13 mouse cellular contexts compared by ENCODE assay signal in genomic region chr9:102192724-102193685, GRCm38 (mm10).
DNase-seq lines count a peak whose midpoint lies in the region; ATAC-seq and TF ChIP-seq lines count a peak whose summit lies in the region.
"Had no signal": no experiment of that assay in that cellular context is flagged by ENCODE, and none has a peak within 500 bp of the region (broad histone marks: within the 10 kb centered on the region; RNA-seq: fewer than 3 reads in every experiment).

No protein-coding gene starts in this region.

- no peak overlapping the region for H3K9ac ChIP-seq in embryonic facial prominence, embryonic 14.5 days (ENCODE audit: low read depth, low read length)
- H3K9ac ChIP-seq in hindbrain, embryonic 15.5 days = no peak overlapping the region
- H3K9ac ChIP-seq in midbrain, postnatal 0 days (replicated peaks; ENCODE audit: low read length, poor library complexity, severe bottlenecking) = 0 out of 2 replicates have a peak overlapping the region, but pooled peaks have one; percentile 14
- H3K9ac ChIP-seq: liver, embryonic 13.5 days had no signal

- no peak overlapping the region for H3K4me3 ChIP-seq in embryonic facial prominence, embryonic 14.5 days (ENCODE audit: low read depth, low read length)
- H3K4me3 ChIP-seq in hindbrain, embryonic 15.5 days = no peak overlapping the region
- H3K4me3 ChIP-seq in midbrain, postnatal 0 days (ENCODE audit: low read depth, low read length) = no peak overlapping the region
- H3K4me3 ChIP-seq: liver, embryonic 13.5 days; megakaryocyte, embryonic 14.5 days had no signal

- WGBS in embryonic facial prominence, embryonic 14.5 days = 56% methylated on average over 13 of the region's 13 CpGs
- WGBS in hindbrain, embryonic 15.5 days = 25% methylated on average over 13 of the region's 13 CpGs
- 22% methylated on average over 13 of the region's 13 CpGs for WGBS in midbrain, postnatal 0 days

- H3K9me3 ChIP-seq in embryonic facial prominence, embryonic 14.5 days (ENCODE audit: control insufficient read depth, low read length) = no peaks in the 10 kb centered on the region
- no peaks in the 10 kb centered on the region for H3K9me3 ChIP-seq in hindbrain, embryonic 15.5 days
- no peaks in the 10 kb centered on the region for H3K9me3 ChIP-seq in midbrain, postnatal 0 days (ENCODE audit: low read length)
- H3K9me3 ChIP-seq: liver, embryonic 13.5 days had no signal

- H3K4me2 ChIP-seq in embryonic facial prominence, embryonic 14.5 days (ENCODE audit: low read depth, low read length) = no peak overlapping the region
- no peak overlapping the region for H3K4me2 ChIP-seq in hindbrain, embryonic 15.5 days
- no peak overlapping the region for H3K4me2 ChIP-seq in midbrain, postnatal 0 days (ENCODE audit: low read depth, low read length, poor library complexity, severe bottlenecking)
- H3K4me2 ChIP-seq: liver, embryonic 13.5 days had no signal

- no peak overlapping the region for H3K27ac ChIP-seq in embryonic facial prominence, embryonic 14.5 days (replicated peaks; ENCODE audit: low read depth, low read length)
- H3K27ac ChIP-seq in hindbrain, embryonic 15.5 days (replicated peaks) = peak overlapping the region; percentile 31
- 0 out of 2 replicates have a peak overlapping the region, but pooled peaks have one; percentile 32 for H3K27ac ChIP-seq in midbrain, postnatal 0 days (ENCODE audit: low read depth, low read length)
- H3K27ac ChIP-seq: liver, embryonic 13.5 days had no signal

- H3K36me3 ChIP-seq in embryonic facial prominence, embryonic 14.5 days (ENCODE audit: control insufficient read depth, insufficient read depth, low read length) = no peaks in the 10 kb centered on the region
- no peaks in the 10 kb centered on the region for H3K36me3 ChIP-seq in hindbrain, embryonic 15.5 days
- peaks cover 4% of the 10 kb centered on the region; the same call in 1 of the 2 replicates for H3K36me3 ChIP-seq in midbrain, postnatal 0 days (ENCODE audit: insufficient read depth, low read length)
- H3K36me3 ChIP-seq: liver, embryonic 13.5 days had no signal

- no peaks in the 10 kb centered on the region for H3K27me3 ChIP-seq in embryonic facial prominence, embryonic 14.5 days (replicated peaks; ENCODE audit: control insufficient read depth, insufficient read depth, low read length)
- H3K27me3 ChIP-seq in hindbrain, embryonic 15.5 days = 0 out of 2 replicates have a peak, but pooled peaks cover 5% of the 10 kb centered on the region
- no peaks in the 10 kb centered on the region for H3K27me3 ChIP-seq in midbrain, postnatal 0 days (ENCODE audit: insufficient read depth, low read length)
- H3K27me3 ChIP-seq: liver, embryonic 13.5 days; megakaryocyte, embryonic 14.5 days had no signal

- no peak for TF ChIP-seq CTCF in midbrain, postnatal 0 days (IDR thresholded peaks at IDR 0.05)

- peaks cover 8% of the 10 kb centered on the region for H3K4me1 ChIP-seq in embryonic facial prominence, embryonic 14.5 days (ENCODE audit: control insufficient read depth, insufficient read depth, low read length)
- H3K4me1 ChIP-seq in hindbrain, embryonic 15.5 days (replicated peaks) = peaks cover 38% of the 10 kb centered on the region
- peaks cover 6% of the 10 kb centered on the region; the same call in 1 of the 2 replicates for H3K4me1 ChIP-seq in midbrain, postnatal 0 days (ENCODE audit: insufficient read depth, low read length)
- H3K4me1 ChIP-seq: liver, embryonic 13.5 days; megakaryocyte, embryonic 14.5 days had no signal

- peak; percentile 10; the same call in 1 of the 2 replicates for ATAC-seq in embryonic facial prominence, embryonic 14.5 days (ENCODE audit: low read depth)
- peak; percentile 71; the same call in 1 of the 2 replicates for ATAC-seq in hindbrain, embryonic 15.5 days (ENCODE audit: low FRiP score, low read depth)
- peak; percentile 52; the same call in 1 of the 2 replicates for ATAC-seq in midbrain, postnatal 0 days (ENCODE audit: low FRiP score)

- peak; percentile 54 for DNase-seq in embryo, embryonic 10.5 days (ENCODE audit: low spot score)
- DNase-seq in embryo, embryonic 10 days (ENCODE audit: low spot score) = no peak
- DNase-seq in embryonic facial prominence, embryonic 14.5 days (ENCODE audit: low spot score) = peak; percentile 35
- peak; percentile 60 for DNase-seq in midbrain, postnatal 0 days (ENCODE audit: low spot score)
- no peak for DNase-seq in spleen, adult 12 weeks (ENCODE audit: low spot score)
- no peak for DNase-seq in kidney, adult 11 months
- no peak for DNase-seq in adrenal gland, postnatal 14 days
- DNase-seq: adrenal gland, adult 2 months; cerebellum, adult 9-11 months; liver, embryonic 13.5 days; thymus, postnatal 25 days had no signal

Comparison
In these comparisons a context has a peak if more than half of its experiments do, and no peak if none do; other contexts are left out.
1. DNase-seq: peak in embryo, embryonic 10.5 days (single experiment), embryonic facial prominence, embryonic 14.5 days (single experiment) and midbrain, postnatal 0 days (single experiment); none in embryo, embryonic 10 days (single experiment), spleen, adult 12 weeks (single experiment), kidney, adult 11 months (single experiment) and adrenal gland, postnatal 14 days (single experiment).
2. ATAC-seq: peak in every context shown above with its lines; median percentile 71 in hindbrain, embryonic 15.5 days; 52 in midbrain, postnatal 0 days; 10 in embryonic facial prominence, embryonic 14.5 days.